Mouse (Mus musculus) liver, embryonic 11.5 days (tissue): ENCODE data around the gene Nudc. TPM values are rescaled to one million over a fixed set of nuclear protein-coding genes. Genes with fewer than 3 reads are reported as not detected.
"Not testable (repeated sequence)": the region's sequence is repeated elsewhere in the genome, so short reads cannot be mapped to it uniquely, and the experiment has no call there.

Experiments
- ATAC-seq: fragments of 200-750 bp; cut with Nextera tagmentation; replicated peaks from 2 replicates; pipeline ENCODE4 v1.8.0; 2017; ENCODE audit warnings: moderate number of reproducible peaks, mild to moderate bottlenecking, moderate TSS enrichment, moderate library complexity; ENCODE audit not compliant: low FRiP score
- DNase-seq: peaks from one replicate; pipeline ENCODE4 v3.0.0-alpha.2; 2017; ENCODE audit warnings: low spot score
- H3K27ac ChIP-seq: fragments of 300-500 bp; sonication (generic); 2 replicates; pipeline ENCODE4 v1.5.1; 2014; ENCODE audit warnings: mild to moderate bottlenecking, low read depth, low read length, control low read depth
- H3K27me3 ChIP-seq: fragments of 300-500 bp; sonication (generic); replicated peaks from 2 replicates; pipeline ENCODE4 v1.6.1; 2014; ENCODE audit warnings: low read length, mixed read lengths; ENCODE audit not compliant: control insufficient read depth, insufficient read depth
- H3K36me3 ChIP-seq: fragments of 300-500 bp; sonication (generic); 2 replicates; pipeline ENCODE4 v1.6.1; 2014; ENCODE audit warnings: mild to moderate bottlenecking, low read length, moderate library complexity, mixed read lengths; ENCODE audit not compliant: control insufficient read depth, insufficient read depth
- H3K4me1 ChIP-seq: fragments of 300-500 bp; sonication (generic); replicated peaks from 2 replicates; pipeline ENCODE4 v1.6.1; 2014; ENCODE audit warnings: low read length, mixed read lengths; ENCODE audit not compliant: control insufficient read depth, insufficient read depth
- H3K4me2 ChIP-seq: fragments of 300-500 bp; sonication (generic); 2 replicates; pipeline ENCODE4 v1.6.1; 2014; ENCODE audit warnings: mild to moderate bottlenecking, control low read depth, moderate library complexity
- H3K4me3 ChIP-seq: fragments of 300-500 bp; sonication (generic); 2 replicates; pipeline ENCODE4 v1.5.1; 2014; ENCODE audit warnings: low read depth, low read length, control low read depth
- H3K9ac ChIP-seq: fragments of 300-500 bp; sonication (generic); 2 replicates; pipeline ENCODE4 v1.6.1; 2014; ENCODE audit warnings: low read depth, low read length, control low read depth
- H3K9me3 ChIP-seq: fragments of 300-500 bp; sonication (generic); 2 replicates; pipeline ENCODE4 v1.6.1; 2016; ENCODE audit warnings: low read length, inconsistent platforms, mixed read lengths; ENCODE audit not compliant: control insufficient read depth
- WGBS: fragments of 180-500 bp; shearing (Covaris S2); extraction: QIAGEN DNeasy Blood & Tissue Kit; methylation state at CpG from one replicate; pipeline ENCODE4 v1.1.7; 2014; 5-methylcytosine and 5-hydroxymethylcytosine counted together
- polyA plus RNA-seq: library from polyadenylated mRNA; unstranded; fragments of >200 nt; fragmentation: Nextera tagmentation; extraction: Ambion mirVana; gene quantifications from 2 replicates; pipeline ENCODE4 v1.2.1, GENCODE M21; 2014

Nudc gene
- polyA plus RNA-seq, 1 experiment from 2014 or later, result 377 TPM

- peaks cover 7% of the 10 kb centered on the region for H3K4me1 ChIP-seq
- H3K4me2 ChIP-seq, result peak overlapping the region; percentile 75
- no peaks in the 10 kb centered on the region for H3K9me3 ChIP-seq
- ATAC-seq, result no peak
- 12% methylated on average over 25 of the region's 25 CpGs for WGBS
- no peaks in the 10 kb centered on the region for H3K36me3 ChIP-seq
- no peak overlapping the region for H3K27ac ChIP-seq
- H3K9ac ChIP-seq, result peak overlapping the region; percentile 49; the same call in 1 of the 2 replicates
- H3K27me3 ChIP-seq, result peaks cover 51% of the 10 kb centered on the region
- no peak for DNase-seq
- H3K4me3 ChIP-seq, result peak overlapping the region; percentile 57
Observed at GRCm38 (mm10) chr4:133519369-133519665, 26.5 kb downstream of the Nudc start.

GRCm38 (mm10) chr4:133518601-133519368, 27.0 kb downstream of the Nudc start, which contains the start of gene Kdf1:
Gene Kdf1, plus strand, starts transcription at chr4:133518963.
- Histone ChIP-seq H3K4me2 (peak within 1 kb of the TSS; percentile 75), H3K9me3 (no peaks in the 10 kb centered on the region), H3K4me3 (peak within 1 kb of the TSS; percentile 57), H3K36me3 (no peaks in the 10 kb centered on the region), H3K9ac (peak within 1 kb of the TSS; percentile 49; the same call in 1 of the 2 replicates), H3K27me3 (peaks cover 51% of the 10 kb centered on the region), H3K27ac (no peak within 1 kb of the TSS), H3K4me1 (peaks cover 7% of the 10 kb centered on the region)
- WGBS, result 6% methylated on average over 63 of the region's 69 CpGs
- no peak for DNase-seq
- ATAC-seq, result no peak

GRCm38 (mm10) chr4:133512972-133513371, 32.8 kb downstream of the Nudc start:
- Histone ChIP-seq H3K27me3 (peaks cover 24% of the 10 kb centered on the region), H3K4me2 (no peak overlapping the region), H3K4me1 (no peaks in the 10 kb centered on the region), H3K9ac (no peak overlapping the region), H3K27ac (no peak overlapping the region), H3K4me3 (no peak overlapping the region), H3K36me3 (no peaks in the 10 kb centered on the region), H3K9me3 (no peaks in the 10 kb centered on the region)
- ATAC-seq, result peak; percentile 47; the same call in 1 of the 2 replicates
- DNase-seq, result peak; percentile 68
- WGBS, result 15% methylated on average over 8 of the region's 8 CpGs

GRCm38 (mm10) chr4:133512511-133512910, 33.3 kb downstream of the Nudc start:
- peaks cover 26% of the 10 kb centered on the region for H3K27me3 ChIP-seq
- not testable (repeated sequence) for H3K36me3 ChIP-seq, H3K9ac ChIP-seq, H3K9me3 ChIP-seq, ATAC-seq, H3K4me1 ChIP-seq, H3K4me3 ChIP-seq, H3K27ac ChIP-seq, DNase-seq, H3K4me2 ChIP-seq
- WGBS, result 49% methylated on average over 4 of the region's 5 CpGs

- Histone ChIP-seq H3K27me3 (peaks cover 29% of the 10 kb centered on the region), H3K9me3 (no peaks in the 10 kb centered on the region), H3K4me1 (no peaks in the 10 kb centered on the region), H3K4me3 (no peak overlapping the region), H3K27ac (no peak overlapping the region), H3K9ac (no peak overlapping the region), H3K4me2 (no peak overlapping the region), H3K36me3 (no peaks in the 10 kb centered on the region)
- 66% methylated on average over 5 of the region's 5 CpGs for WGBS
- ATAC-seq (no peak), DNase-seq (no peak)
Observed at GRCm38 (mm10) chr4:133511050-133511449, 34.7 kb downstream of the Nudc start.

GRCm38 (mm10) chr4:133508990-133509389, 36.8 kb downstream of the Nudc start:
- H3K9ac ChIP-seq, result no peak overlapping the region
- no peak overlapping the region for H3K27ac ChIP-seq
- WGBS, result 77% methylated on average over 7 of the region's 7 CpGs
- DNase-seq (no peak), ATAC-seq (no peak)
- H3K4me2 ChIP-seq, result no peak overlapping the region
- no peak overlapping the region for H3K4me3 ChIP-seq
- H3K4me1 ChIP-seq, result no peaks in the 10 kb centered on the region
- H3K36me3 ChIP-seq, result no peaks in the 10 kb centered on the region
- peaks cover 48% of the 10 kb centered on the region for H3K27me3 ChIP-seq
- no peaks in the 10 kb centered on the region for H3K9me3 ChIP-seq

GRCm38 (mm10) chr4:133506573-133506972, 39.2 kb downstream of the Nudc start:
- H3K9ac ChIP-seq, result no peak overlapping the region
- H3K4me1 ChIP-seq, result no peaks in the 10 kb centered on the region
- no peak overlapping the region for H3K4me3 ChIP-seq
- H3K4me2 ChIP-seq, result no peak overlapping the region
- no peak for DNase-seq
- no peaks in the 10 kb centered on the region for H3K36me3 ChIP-seq
- H3K9me3 ChIP-seq, result no peaks in the 10 kb centered on the region
- H3K27me3 ChIP-seq, result peaks cover 69% of the 10 kb centered on the region
- H3K27ac ChIP-seq, result no peak overlapping the region
- ATAC-seq, result no peak
- WGBS, result 44% methylated on average over 5 of the region's 5 CpGs

- H3K36me3 ChIP-seq, result no peaks in the 10 kb centered on the region
- no peak for ATAC-seq
- H3K27ac ChIP-seq, result no peak overlapping the region
- no peak overlapping the region for H3K4me2 ChIP-seq
- peaks cover 85% of the 10 kb centered on the region for H3K27me3 ChIP-seq
- H3K4me1 ChIP-seq, result no peaks in the 10 kb centered on the region
- 54% methylated on average over 9 of the region's 9 CpGs for WGBS
- no peak overlapping the region for H3K9ac ChIP-seq
- DNase-seq, result no peak
- no peak overlapping the region for H3K4me3 ChIP-seq
- no peaks in the 10 kb centered on the region for H3K9me3 ChIP-seq
Observed at GRCm38 (mm10) chr4:133504755-133505485, 40.9 kb downstream of the Nudc start.
